Mouse (Mus musculus) forebrain, embryonic 15.5 days (tissue): ENCODE results near the gene Sdf2. TPM values are rescaled to one million over a fixed set of nuclear protein-coding genes. Genes with fewer than 3 reads are reported as not detected.

Experiments used
- polyA plus RNA-seq: library from polyadenylated mRNA; unstranded; fragments of >200 nt; fragmentation: Nextera tagmentation; extraction: Ambion mirVana; gene quantifications from 2 replicates; pipeline ENCODE4 v1.2.1, GENCODE M21; 2015

The Sdf2 gene
- polyA plus RNA-seq, 1 experiment from 2014 or later, result 69.4 TPM

Other genes with a start within 250 kb of the Sdf2 start
- gene Dhrs13, start 213.5 kb upstream of the Sdf2 start, polyA plus RNA-seq, result 32.8 and 33.4 TPM in 2 replicates
- 90.2 and 98.3 TPM in 2 replicates for gene Flot2, start 207.8 kb upstream of the Sdf2 start, polyA plus RNA-seq
- 33.3 TPM in 2 replicates for gene Eral1, start 165.4 kb upstream of the Sdf2 start, polyA plus RNA-seq
- gene Fam222b, start 151.1 kb upstream of the Sdf2 start, polyA plus RNA-seq, result 20.0 and 20.5 TPM in 2 replicates
- 121 TPM in 2 replicates for gene Traf4, start 80.2 kb upstream of the Sdf2 start, polyA plus RNA-seq
- gene Nek8, start 69.1 kb upstream of the Sdf2 start, polyA plus RNA-seq, result 4.8 and 5.7 TPM in 2 replicates
- gene Tlcd1, start 69.0 kb upstream of the Sdf2 start, polyA plus RNA-seq, result 4.4 and 5.0 TPM in 2 replicates
- gene Rpl23a, start 62.2 kb upstream of the Sdf2 start, polyA plus RNA-seq, result 896 and 935 TPM in 2 replicates
- gene Rab34, start 57.3 kb upstream of the Sdf2 start, polyA plus RNA-seq, result 55.9 and 56.3 TPM in 2 replicates
- 1.3 TPM in 2 replicates for gene Proca1, start 52.4 kb upstream of the Sdf2 start, polyA plus RNA-seq
- 29.0 and 29.4 TPM in 2 replicates for gene Supt6, start 241 bp downstream of the Sdf2 start, polyA plus RNA-seq
- gene 2610507B11Rik, start 16.0 kb downstream of the Sdf2 start, polyA plus RNA-seq, result 58.5 and 60.5 TPM in 2 replicates
- 0.17 and 0.27 TPM in 2 replicates for gene BC030499, start 45.1 kb downstream of the Sdf2 start, polyA plus RNA-seq
- 23.2 and 26.1 TPM in 2 replicates for gene Spag5, start 55.8 kb downstream of the Sdf2 start, polyA plus RNA-seq
- 167 and 176 TPM in 2 replicates for gene Aldoc, start 77.2 kb downstream of the Sdf2 start, polyA plus RNA-seq
- gene Pigs, start 82.7 kb downstream of the Sdf2 start, polyA plus RNA-seq, result 56.7 and 59.8 TPM in 2 replicates
- gene Unc119, start 97.7 kb downstream of the Sdf2 start, polyA plus RNA-seq, result 78.9 and 82.4 TPM in 2 replicates
- not detected in 2 replicates for gene Foxn1, start 140.8 kb downstream of the Sdf2 start, polyA plus RNA-seq
- gene Slc13a2, start 176.5 kb downstream of the Sdf2 start, polyA plus RNA-seq, result not detected in 2 replicates
- gene Slc46a1, start 220.0 kb downstream of the Sdf2 start, polyA plus RNA-seq, result 20.2 and 21.7 TPM in 2 replicates